Mouse (Mus musculus) MEL (cell line): ENCODE data around the gene Msantd3. TPM values are rescaled to one million over a fixed set of nuclear protein-coding genes. Genes with fewer than 3 reads are reported as not detected.

Experiments
- DNase-seq: peaks from one replicate; pipeline ENCODE4 v3.0.0; 2011; ENCODE audit warnings: low read depth, low spot score
- H3K27ac ChIP-seq: 2 replicates; pipeline ENCODE4 v1.5.1; 2012; ENCODE audit warnings: low read depth, mild to moderate bottlenecking, control low read depth, low read length, moderate library complexity; ENCODE audit not compliant: control insufficient read depth
- H3K27me3 ChIP-seq, 2 experiments: fragments of 150-350 bp in 1 of 2; sonication (generic) in 1 of 2; 2 replicates each; pipeline ENCODE4 v1.6.1; 2012; ENCODE audit warnings: low read length in 2 of 2, mild to moderate bottlenecking in 2 of 2, improper control_type of control experiment in 1 of 2, moderate library complexity in 1 of 2; ENCODE audit not compliant: insufficient read depth in 2 of 2, control insufficient read depth in 1 of 2
- H3K36me3 ChIP-seq, 2 experiments: 2 replicates each; pipeline ENCODE4 v1.6.1; 2012 to 2014; ENCODE audit warnings: low read length in 2 of 2, improper control_type of control experiment in 1 of 2, inconsistent platforms in 1 of 2, mild to moderate bottlenecking in 1 of 2; ENCODE audit not compliant: insufficient read depth in 2 of 2, control insufficient read depth in 1 of 2
- H3K4me1 ChIP-seq, 2 experiments: fragments of 150-350 bp in 1 of 2; sonication (generic) in 1 of 2; 2 replicates each; pipeline ENCODE4 v1.6.1; 2012; ENCODE audit warnings: low read length in 2 of 2, improper control_type of control experiment in 1 of 2, mild to moderate bottlenecking in 1 of 2; ENCODE audit not compliant: insufficient read depth in 2 of 2, control insufficient read depth in 1 of 2
- H3K4me3 ChIP-seq, 2 experiments: fragments of 150-350 bp in 1 of 2; sonication (generic) in 1 of 2; 2 replicates each; pipeline ENCODE4 v1.5.1; 2012; ENCODE audit warnings: low read depth in 2 of 2, low read length in 2 of 2, mild to moderate bottlenecking in 2 of 2, moderate library complexity in 2 of 2, control low read depth in 1 of 2, improper control_type of control experiment in 1 of 2; ENCODE audit not compliant: control insufficient read depth in 1 of 2, insufficient read depth in 1 of 2
- H3K79me2 ChIP-seq: 2 replicates; pipeline ENCODE4 v1.6.1; 2012; ENCODE audit warnings: mild to moderate bottlenecking, low read length, moderate library complexity; ENCODE audit not compliant: control insufficient read depth, poor library complexity, insufficient read depth
- H3K9ac ChIP-seq: 2 replicates; pipeline ENCODE4 v1.6.1; 2012; ENCODE audit warnings: low read depth, mild to moderate bottlenecking, control low read depth, low read length, moderate library complexity; ENCODE audit not compliant: control insufficient read depth, poor library complexity, severe bottlenecking
- H3K9me3 ChIP-seq: fragments of 150-350 bp; sonication (generic); replicated peaks from 2 replicates; pipeline ENCODE4 v1.6.1; 2012; ENCODE audit warnings: mild to moderate bottlenecking, low read length, improper control_type of control experiment, moderate library complexity; ENCODE audit not compliant: insufficient read depth
- CHD1 ChIP-seq: IDR thresholded peaks from 2 replicates; pipeline ENCODE4 v1.6.1; 2012; ENCODE audit warnings: low read depth, mild to moderate bottlenecking, inconsistent platforms, low read length, improper control_type of control experiment
- CHD2 ChIP-seq: IDR thresholded peaks from 2 replicates; pipeline ENCODE4 v1.6.1; 2011; ENCODE audit warnings: low read length, improper control_type of control experiment
- CTCF ChIP-seq, 3 experiments: IDR thresholded peaks in 2 of 3; conservative IDR thresholded peaks in 1 of 3; 2 replicates each; pipeline ENCODE4 v1.5.1; 2011 to 2012; ENCODE audit warnings: low read length in 3 of 3, low read depth in 2 of 3, mild to moderate bottlenecking in 2 of 3, improper control_type of control experiment in 1 of 3, inconsistent platforms in 1 of 3, mixed read lengths in 1 of 3, moderate library complexity in 1 of 3; ENCODE audit not compliant: control insufficient read depth in 1 of 3, insufficient read depth in 1 of 3, poor library complexity in 1 of 3, severe bottlenecking in 1 of 3
- ELF1 ChIP-seq: IDR thresholded peaks from 2 replicates; pipeline ENCODE4 v1.6.1; 2014; ENCODE audit warnings: low read depth, mild to moderate bottlenecking, inconsistent platforms, low read length, improper control_type of control experiment, moderate library complexity
- EP300 ChIP-seq, 2 experiments: IDR thresholded peaks; 2 replicates each; pipeline ENCODE4 v1.6.1; 2011; ENCODE audit warnings: improper control_type of control experiment in 2 of 2, low read length in 2 of 2, low read depth in 1 of 2, mild to moderate bottlenecking in 1 of 2
- ETS1 ChIP-seq: IDR thresholded peaks from 2 replicates; pipeline ENCODE4 v1.6.1; 2012; ENCODE audit warnings: low read depth, mild to moderate bottlenecking, inconsistent platforms, low read length, improper control_type of control experiment, moderate library complexity
- GABPA ChIP-seq: IDR thresholded peaks from 2 replicates; pipeline ENCODE4 v1.6.1; 2012; ENCODE audit warnings: low read depth, mild to moderate bottlenecking, inconsistent platforms, low read length, improper control_type of control experiment, moderate library complexity
- GATA1 ChIP-seq: IDR thresholded peaks from 2 replicates; pipeline ENCODE4 v1.6.1; 2011; ENCODE audit warnings: low read depth, low read length, improper control_type of control experiment
- JUND ChIP-seq: IDR thresholded peaks from 2 replicates; pipeline ENCODE4 v1.6.1; 2011; ENCODE audit warnings: low read depth, mild to moderate bottlenecking, improper control_type of control experiment, low read length
- KAT2A ChIP-seq: conservative IDR thresholded peaks from 2 replicates; pipeline ENCODE4 v1.6.1; 2012; ENCODE audit warnings: low read depth, low read length, improper control_type of control experiment, inconsistent platforms
- MAFK ChIP-seq: IDR thresholded peaks from 2 replicates; pipeline ENCODE4 v1.6.1; 2011; ENCODE audit warnings: low read depth, mild to moderate bottlenecking, low read length, improper control_type of control experiment, borderline replicate concordance
- MAX ChIP-seq: IDR thresholded peaks from 2 replicates; pipeline ENCODE4 v1.6.1; 2011; ENCODE audit warnings: low read length, improper control_type of control experiment
- MEF2A ChIP-seq: IDR thresholded peaks from 2 replicates; pipeline ENCODE4 v1.6.1; 2014; ENCODE audit warnings: low read depth, mild to moderate bottlenecking, inconsistent platforms, low read length, improper control_type of control experiment; ENCODE audit not compliant: poor library complexity, insufficient replicate concordance, severe bottlenecking; ENCODE audit errors: extremely low read depth
- MXI1 ChIP-seq: IDR thresholded peaks from 2 replicates; pipeline ENCODE4 v1.6.1; 2011; ENCODE audit warnings: mild to moderate bottlenecking, low read depth, low read length, improper control_type of control experiment
- MYB ChIP-seq: IDR thresholded peaks from 2 replicates; pipeline ENCODE4 v1.6.1; 2011; ENCODE audit warnings: mild to moderate bottlenecking, low read depth, low read length, improper control_type of control experiment
- MYC ChIP-seq: IDR thresholded peaks from 2 replicates; pipeline ENCODE4 v1.6.1; 2011; ENCODE audit warnings: low read depth, mild to moderate bottlenecking, low read length, improper control_type of control experiment, moderate library complexity
- NRF1 ChIP-seq: IDR thresholded peaks from 2 replicates; pipeline ENCODE4 v1.6.1; 2014; ENCODE audit warnings: low read depth, mild to moderate bottlenecking, inconsistent platforms, low read length, improper control_type of control experiment, moderate library complexity; ENCODE audit not compliant: poor library complexity, insufficient read depth, severe bottlenecking
- POLR2A ChIP-seq, 2 experiments: IDR thresholded peaks; 2 replicates each; pipeline ENCODE4 v1.6.1; 2011 to 2012; ENCODE audit warnings: low read length in 2 of 2, mild to moderate bottlenecking in 2 of 2, control low read depth in 1 of 2, improper control_type of control experiment in 1 of 2, low read depth in 1 of 2, moderate library complexity in 1 of 2; ENCODE audit not compliant: control insufficient read depth in 1 of 2, insufficient read depth in 1 of 2, poor library complexity in 1 of 2
- POLR2AphosphoS2 ChIP-seq: IDR thresholded peaks from 2 replicates; pipeline ENCODE4 v1.6.1; 2011; ENCODE audit warnings: low read length, improper control_type of control experiment
- RAD21 ChIP-seq: IDR thresholded peaks from 2 replicates; pipeline ENCODE4 v1.6.1; 2011; ENCODE audit warnings: mild to moderate bottlenecking, low read depth, low read length, improper control_type of control experiment
- RCOR1 ChIP-seq: IDR thresholded peaks from 2 replicates; pipeline ENCODE4 v1.6.1; 2012; ENCODE audit warnings: low read depth, mild to moderate bottlenecking, inconsistent platforms, low read length, improper control_type of control experiment
- SIN3A ChIP-seq: IDR thresholded peaks from 2 replicates; pipeline ENCODE4 v1.6.1; 2012; ENCODE audit warnings: low read length, improper control_type of control experiment, inconsistent platforms
- SMC3 ChIP-seq: IDR thresholded peaks from 2 replicates; pipeline ENCODE4 v1.6.1; 2011; ENCODE audit warnings: low read depth, low read length, improper control_type of control experiment
- TBP ChIP-seq: IDR thresholded peaks from 2 replicates; pipeline ENCODE4 v1.8.0; 2011; ENCODE audit warnings: low read depth, low read length, improper control_type of control experiment
- TCF12 ChIP-seq: IDR thresholded peaks from 2 replicates; pipeline ENCODE4 v1.6.1; 2014; ENCODE audit warnings: low read depth, mild to moderate bottlenecking, inconsistent platforms, low read length, improper control_type of control experiment, moderate library complexity
- USF1 ChIP-seq: IDR thresholded peaks from 2 replicates; pipeline ENCODE4 v1.6.1; 2014; ENCODE audit warnings: low read depth, mild to moderate bottlenecking, inconsistent platforms, low read length, improper control_type of control experiment, moderate library complexity
- USF2 ChIP-seq, 2 experiments: IDR thresholded peaks; 2 replicates each; pipeline ENCODE4 v1.6.1; 2011 to 2012; ENCODE audit warnings: improper control_type of control experiment in 2 of 2, low read length in 2 of 2, borderline replicate concordance in 1 of 2, inconsistent platforms in 1 of 2, low read depth in 1 of 2, mild to moderate bottlenecking in 1 of 2; ENCODE audit not compliant: insufficient read depth in 1 of 2
- ZKSCAN1 ChIP-seq: IDR thresholded peaks from 2 replicates; pipeline ENCODE4 v1.6.1; 2012; ENCODE audit warnings: low read depth, mild to moderate bottlenecking, inconsistent platforms, low read length, improper control_type of control experiment, moderate library complexity
- polyA plus RNA-seq, 2 experiments: library from polyadenylated mRNA; stranded (reverse) in 1 of 2; unstranded in 1 of 2; fragments of >175 nt in 1 of 2; fragments of >200 nt in 1 of 2; gene quantifications; 2 replicates each; pipeline versions ENCODE4 v1.2.1 to v1.2.4; 2012; ENCODE audit warnings: low replicate concordance in 2 of 2, low read depth in 1 of 2; ENCODE audit not compliant: insufficient read length in 2 of 2, insufficient read depth in 1 of 2, missing spikeins in 1 of 2
- total RNA-seq: library from RNA; depleted of rRNA; stranded (reverse); fragments of 300-350 nt; gene quantifications from 2 replicates; pipeline ENCODE4 v1.2.3, GENCODE M21; 2012

Msantd3 gene
- total and polyA plus RNA-seq, 3 experiments: not detected

- Histone ChIP-seq H3K27ac (no peak overlapping the region), H3K4me1 (no peaks in the 10 kb centered on the region), H3K4me3 (no peak overlapping the region), H3K79me2 (no peaks in the 10 kb centered on the region), H3K9ac (no peak overlapping the region)
- DNase-seq: no peak
- TF ChIP-seq RCOR1: no peak
- TF ChIP-seq JUND: no peak
- TF ChIP-seq MYC: no peak
- no peak for TF ChIP-seq NRF1
- TF ChIP-seq GABPA: no peak
- TF ChIP-seq POLR2A (IDR thresholded peaks at IDR 0.05; ENCODE audit: control insufficient read depth in 1 of 2, insufficient read depth in 1 of 2, low read depth in 1 of 2, low read length in 2 of 2, poor library complexity in 1 of 2): no peak
- TF ChIP-seq MYB: no peak
- no peak for TF ChIP-seq MAFK
- no peak for TF ChIP-seq MAX
- no peak for TF ChIP-seq EP300 (IDR thresholded peaks at IDR 0.05; ENCODE audit: low read depth in 1 of 2, low read length in 2 of 2)
- TF ChIP-seq CHD1: no peak
- TF ChIP-seq GATA1: no peak
- TF ChIP-seq SIN3A: no peak
- no peak for TF ChIP-seq MEF2A
- no peak for TF ChIP-seq USF2 (IDR thresholded peaks at IDR 0.05; ENCODE audit: borderline replicate concordance in 1 of 2, insufficient read depth in 1 of 2, low read depth in 1 of 2, low read length in 2 of 2)
- no peak for TF ChIP-seq MXI1
- no peak for TF ChIP-seq ZKSCAN1
- TF ChIP-seq, all 39 proteins: peak for 0
- Histone ChIP-seq H3K36me3 (no peaks in the 10 kb centered on the region), H3K9me3 (no peaks in the 10 kb centered on the region), H3K27me3 (no peaks in the 10 kb centered on the region)
These were observed 3.5 kb downstream of the Msantd3 start for GRCm38 (mm10) chr4:48543071-48543865.

- Histone ChIP-seq H3K9ac (no peak overlapping the region), H3K4me3 (no peak overlapping the region), H3K9me3 (no peaks in the 10 kb centered on the region), H3K79me2 (no peaks in the 10 kb centered on the region), H3K36me3 (no peaks in the 10 kb centered on the region), H3K27me3 (no peaks in the 10 kb centered on the region), H3K4me1 (no peaks in the 10 kb centered on the region), H3K27ac (no peak overlapping the region)
- TF ChIP-seq SMC3 (no peak), ETS1 (no peak), MEF2A (no peak), USF1 (no peak), EP300 (IDR thresholded peaks at IDR 0.05; ENCODE audit: low read depth in 1 of 2, low read length in 2 of 2) (no peak), GABPA (no peak), CHD2 (no peak), RAD21 (no peak), MAX (no peak), CHD1 (no peak), TCF12 (no peak), SIN3A (no peak), POLR2AphosphoS2 (no peak), TBP (no peak), JUND (no peak), MXI1 (no peak), CTCF (IDR thresholded peaks at IDR 0.05 in 2 of 3, conservative IDR thresholded peaks at IDR 0.05 in 1 of 3; ENCODE audit: control insufficient read depth in 1 of 3, insufficient read depth in 1 of 3, low read depth in 2 of 3, low read length in 3 of 3, poor library complexity in 1 of 3, severe bottlenecking in 1 of 3) (no peak), KAT2A (no peak), ELF1 (no peak), NRF1 (no peak)
- DNase-seq: no peak
These were observed 4.4 kb downstream of the Msantd3 start for GRCm38 (mm10) chr4:48544141-48544540.
